Mouse (Mus musculus) testis, postnatal 14 days (tissue): ENCODE data around the gene Trpv4.

Source experiments
- DNase-seq: peaks from one replicate; pipeline ENCODE4 v3.0.0; 2021; ENCODE audit warnings: low spot score

Gene Trpv4

DNA sequence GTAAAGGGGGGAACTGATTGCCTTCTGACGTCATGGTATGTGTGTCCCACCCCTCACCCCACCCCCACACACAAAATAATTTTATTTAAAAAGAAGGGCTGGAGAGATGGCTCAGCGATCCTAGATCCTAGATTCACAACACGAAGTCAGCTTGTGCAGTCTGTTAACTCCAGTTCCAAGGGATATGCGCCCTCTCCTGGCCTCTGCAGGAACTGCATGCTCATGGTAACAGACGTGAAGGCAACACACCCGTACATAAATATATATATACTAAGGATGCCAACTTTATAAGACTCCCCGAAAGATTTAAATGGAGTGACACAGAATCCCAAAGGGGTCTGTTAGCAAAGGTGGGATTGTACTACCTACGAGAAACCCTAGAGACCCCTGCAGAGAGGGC is 39.4 kb downstream of the Trpv4 start:
- peak; percentile 77 for DNase-seq

DNA sequence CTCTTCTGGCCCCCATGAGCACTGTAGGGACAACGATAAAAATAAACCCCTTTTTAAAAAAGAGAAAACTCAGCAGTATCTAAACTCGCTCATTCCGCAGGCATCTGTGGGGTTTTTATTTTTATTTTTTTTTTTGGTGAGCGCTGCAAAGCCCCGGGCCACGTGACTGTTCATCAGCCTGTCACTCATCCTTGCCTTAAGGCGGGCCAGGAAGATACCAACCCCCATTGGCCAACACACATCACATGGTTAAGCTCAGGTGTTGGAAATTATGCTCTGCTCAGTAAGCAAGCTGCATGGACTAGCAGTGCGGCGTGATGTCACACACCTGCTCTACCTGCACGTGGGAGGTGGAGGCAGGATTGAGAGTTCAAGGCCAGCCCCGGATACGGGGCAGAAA is 40.4 kb downstream of the Trpv4 start:
- no peak for DNase-seq

DNA sequence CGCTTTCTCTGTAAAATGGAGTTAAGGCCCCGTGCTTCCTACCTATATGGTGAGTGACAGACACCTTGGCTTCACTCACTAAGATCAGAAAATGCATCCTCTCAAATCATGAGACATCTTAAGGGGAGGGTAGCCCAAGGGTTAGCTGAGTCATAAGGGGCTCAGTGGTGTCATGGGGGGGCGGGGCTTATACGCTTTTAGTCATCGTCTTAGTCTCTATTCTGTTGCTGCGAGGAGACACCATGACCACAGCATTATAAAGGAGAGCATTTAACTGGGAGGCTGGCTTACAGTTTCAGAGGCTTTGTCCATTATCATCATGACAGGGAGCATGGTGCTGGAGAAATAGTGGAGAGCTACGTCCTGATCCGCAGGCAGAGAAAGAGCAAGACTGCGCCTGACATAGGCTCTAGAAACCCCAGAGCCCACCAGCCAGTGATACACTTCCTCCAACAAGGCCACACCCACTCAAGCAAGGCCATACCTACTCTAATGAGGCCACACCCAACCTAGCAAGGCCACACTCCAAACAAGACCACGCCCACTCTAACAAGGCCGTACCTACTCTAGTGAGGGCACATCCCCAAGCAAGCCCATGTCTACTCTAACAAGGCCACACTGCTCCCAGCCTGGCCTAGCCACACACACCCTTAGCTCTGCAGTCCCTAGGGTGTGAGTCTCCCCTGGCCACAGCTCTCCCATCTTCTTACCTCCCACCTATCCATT is 41.7 kb downstream of the Trpv4 start:
- no peak for DNase-seq

DNA sequence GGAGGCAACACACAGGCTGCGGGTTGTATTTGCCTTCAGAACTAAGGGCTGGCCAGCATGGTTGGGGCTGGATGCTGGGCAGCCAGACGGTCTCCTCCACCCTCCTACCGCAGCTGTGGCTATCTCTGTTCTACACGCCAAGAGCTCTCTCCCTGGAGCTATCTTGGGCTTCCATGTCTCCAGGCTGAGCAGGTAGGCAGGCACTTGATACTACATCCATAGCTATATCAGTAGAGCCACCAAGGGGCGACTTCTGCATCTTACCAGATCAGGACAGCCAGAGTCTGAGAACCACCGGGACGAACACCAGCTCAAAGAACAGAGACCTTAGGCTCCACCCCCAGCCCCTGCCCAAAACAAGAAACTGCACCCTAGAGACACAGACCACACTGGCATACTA is 43.4 kb downstream of the Trpv4 start:
- no peak for DNase-seq

DNA sequence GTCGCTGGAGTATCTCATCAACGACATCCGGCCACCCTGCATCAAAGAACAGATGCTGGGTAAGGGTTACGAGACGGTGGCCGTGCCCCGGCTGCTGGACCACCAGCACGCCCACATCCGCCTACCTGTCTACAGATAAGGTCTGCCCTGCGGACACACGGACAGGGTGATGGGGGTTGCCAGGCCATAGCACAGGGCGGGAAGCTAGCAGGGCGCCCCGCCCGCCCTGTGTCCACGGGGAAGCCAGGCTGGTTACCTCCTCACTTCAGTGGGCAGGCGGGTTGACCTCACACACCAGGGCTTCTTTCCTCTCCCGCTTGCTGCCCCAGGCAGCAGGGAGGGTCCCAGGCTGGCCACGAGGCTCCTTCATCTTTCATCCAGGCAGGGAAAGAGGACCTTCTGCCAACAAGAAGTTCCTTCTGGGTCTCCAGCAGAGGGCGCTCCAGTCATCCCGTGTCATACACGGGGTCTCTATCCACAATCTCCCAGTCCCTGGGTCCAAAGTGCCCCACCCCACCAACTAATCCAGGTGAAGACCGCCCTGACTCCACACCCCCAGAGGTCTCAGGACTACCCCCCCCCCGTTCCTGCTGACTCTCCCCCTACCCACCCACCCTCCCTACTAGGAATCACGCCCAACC is 46.1 kb downstream of the Trpv4 start:
- DNase-seq, result no peak

DNA sequence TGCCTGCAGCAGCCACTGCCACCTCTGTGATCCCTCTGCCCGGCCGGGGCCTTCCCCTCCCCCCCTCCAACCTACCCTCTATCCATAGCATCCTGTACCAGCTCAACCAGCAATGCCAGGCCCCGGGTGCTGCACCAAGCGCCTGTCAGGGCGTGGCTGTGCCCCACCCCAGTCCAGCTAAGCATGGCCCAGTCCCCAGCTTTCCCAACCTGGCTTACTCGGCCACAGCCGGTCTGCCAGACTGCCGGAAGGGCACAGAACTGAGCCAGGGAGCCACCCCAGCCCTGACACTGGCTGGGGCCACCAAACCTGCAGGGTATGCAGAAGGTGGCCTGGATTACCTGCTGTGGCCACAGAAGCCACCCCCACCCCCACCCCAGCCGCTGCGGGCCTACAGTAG is 47.0 kb downstream of the Trpv4 start:
- DNase-seq, result no peak

DNA sequence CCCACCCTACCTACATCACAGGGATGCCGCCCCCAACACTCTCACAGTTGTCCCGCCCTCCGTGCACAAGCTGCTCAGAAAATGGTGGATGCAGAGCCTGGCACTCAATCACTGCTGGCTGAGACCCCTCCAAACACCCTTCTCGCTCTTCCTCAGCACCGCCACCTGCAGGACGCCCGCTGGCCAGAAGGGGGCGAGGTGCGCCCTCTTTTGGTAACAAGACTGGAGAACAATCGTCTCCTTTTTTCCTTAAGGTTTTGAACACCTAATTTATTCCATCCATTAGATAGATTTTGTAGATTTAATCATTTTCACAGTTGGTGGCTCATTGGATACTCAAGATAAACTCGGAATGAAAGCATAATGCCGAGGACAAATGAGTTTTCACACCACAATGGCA is 49.7 kb downstream of the Trpv4 start:
- DNase-seq, result peak; percentile 60

DNA sequence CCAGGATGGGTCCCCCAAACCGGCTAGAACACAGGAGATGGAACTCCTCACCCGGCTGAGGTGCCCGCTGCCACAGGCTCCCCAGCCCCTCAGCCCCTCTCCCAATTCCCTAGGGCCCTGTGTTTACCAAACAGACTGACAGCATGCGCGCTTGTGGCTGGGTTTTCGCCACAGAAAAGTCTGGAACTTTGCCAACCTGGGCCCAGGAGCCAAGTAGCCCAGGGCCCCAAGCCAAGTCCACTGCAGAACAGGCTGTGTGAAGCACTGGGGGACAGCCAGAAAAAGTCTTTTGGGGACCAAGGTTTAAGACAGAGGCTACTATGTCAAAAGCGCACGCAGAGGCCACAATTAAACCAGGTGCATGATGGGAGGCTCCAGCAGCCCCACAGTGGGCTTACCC is 50.6 kb downstream of the Trpv4 start:
- no peak for DNase-seq

DNA sequence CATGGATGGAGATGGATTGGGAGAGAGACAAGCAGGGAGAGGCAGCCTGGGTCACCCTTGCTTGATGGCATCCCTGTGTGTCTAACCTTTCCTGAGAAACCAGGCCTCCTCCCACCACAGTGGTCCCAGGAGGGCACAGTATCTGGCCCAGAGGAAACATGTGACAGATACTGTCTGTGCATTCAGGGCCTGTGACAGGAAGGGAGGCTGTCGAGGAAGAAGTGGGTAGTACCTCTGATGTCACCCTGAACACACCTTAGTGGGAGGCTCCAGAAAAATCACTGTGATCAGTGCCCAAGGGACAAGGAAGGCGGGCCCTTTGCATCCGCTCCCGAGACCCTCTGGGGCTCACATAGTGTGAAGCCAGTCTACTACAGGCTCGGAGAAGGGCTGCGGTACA is 52.2 kb downstream of the Trpv4 start:
- no peak for DNase-seq

DNA sequence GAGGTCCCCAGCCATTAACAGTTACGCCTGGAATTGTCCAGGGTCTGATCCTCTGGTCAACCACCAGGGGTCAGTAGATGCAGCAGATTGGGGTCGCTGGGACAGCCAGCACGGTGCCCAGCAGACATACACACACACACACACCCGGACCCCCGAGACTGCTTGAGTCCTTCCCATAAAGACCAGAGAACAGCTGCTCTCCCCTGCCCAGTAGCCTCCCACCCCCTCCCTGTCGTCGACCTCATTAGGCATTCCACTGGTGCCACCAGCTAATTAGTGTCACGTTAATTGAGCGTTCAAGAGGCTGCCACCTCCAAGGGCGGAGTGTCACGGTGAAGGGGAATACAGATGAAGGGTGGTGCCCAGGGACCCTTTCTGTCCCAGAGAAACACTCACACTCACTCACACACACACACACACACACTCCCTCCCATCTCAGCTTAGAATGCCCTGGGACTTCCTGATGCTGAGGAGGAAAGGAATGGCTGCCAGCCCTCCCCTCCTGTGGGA is 53.4 kb downstream of the Trpv4 start:
- DNase-seq, result no peak

DNA sequence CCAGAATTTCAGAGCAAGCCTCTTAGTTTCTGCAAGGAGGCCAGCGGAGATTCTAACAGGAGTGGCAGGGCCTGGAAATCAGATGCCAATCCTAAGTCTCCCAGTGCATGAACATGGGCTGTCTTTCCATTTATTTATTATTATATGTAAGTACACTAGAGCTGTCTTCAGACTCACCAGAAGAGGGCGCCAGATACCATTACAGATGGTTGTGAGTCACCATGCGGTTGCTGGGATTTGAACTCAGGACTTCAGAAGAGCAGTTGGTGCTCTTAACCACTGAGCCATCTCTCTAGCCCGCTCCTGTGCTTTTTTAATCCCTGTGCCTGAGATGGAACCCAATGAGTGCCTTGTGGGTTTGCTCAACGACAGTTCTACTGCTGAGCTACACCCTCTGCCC is 54.2 kb downstream of the Trpv4 start:
- no peak for DNase-seq

DNA sequence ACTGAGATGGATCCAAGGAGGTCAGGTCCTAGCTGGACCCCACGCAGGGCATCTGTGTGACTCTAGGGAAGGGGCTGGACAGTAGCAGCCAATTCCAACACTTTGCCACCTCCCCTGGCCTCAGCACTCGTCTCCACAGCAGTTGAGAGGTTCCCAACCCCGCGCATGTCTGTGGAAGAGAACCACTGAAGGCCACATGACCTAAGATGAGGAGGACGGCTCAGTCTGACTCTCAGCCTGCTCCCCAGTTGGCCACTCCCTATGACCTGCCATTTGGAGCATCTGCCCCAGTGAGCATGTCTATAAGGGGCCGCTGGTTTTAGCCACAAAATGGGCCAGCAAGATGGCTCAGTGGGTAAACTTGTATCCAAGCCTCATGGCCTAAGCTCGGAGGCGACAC is 56.2 kb downstream of the Trpv4 start:
- DNase-seq, result no peak

DNA sequence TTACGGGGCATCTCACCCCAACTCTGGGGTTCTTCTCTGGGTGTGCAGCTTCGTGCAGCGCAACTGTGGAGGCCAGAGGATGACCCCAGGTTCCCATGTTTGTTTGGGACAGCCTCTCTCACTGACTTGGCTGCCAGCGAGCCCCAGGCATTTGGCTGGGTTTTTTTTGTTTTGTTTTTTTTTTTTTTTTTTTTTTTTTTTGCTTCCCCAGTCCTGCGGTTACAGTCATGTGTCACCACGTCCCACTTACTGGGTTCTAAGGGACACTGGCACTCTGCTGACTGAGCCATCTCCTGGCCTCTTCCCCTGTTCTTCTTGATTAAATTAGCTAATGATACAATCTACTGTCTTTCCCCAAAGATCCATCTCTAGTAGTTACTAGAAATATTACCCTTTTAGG is 60.6 kb downstream of the Trpv4 start:
- no peak for DNase-seq

DNA sequence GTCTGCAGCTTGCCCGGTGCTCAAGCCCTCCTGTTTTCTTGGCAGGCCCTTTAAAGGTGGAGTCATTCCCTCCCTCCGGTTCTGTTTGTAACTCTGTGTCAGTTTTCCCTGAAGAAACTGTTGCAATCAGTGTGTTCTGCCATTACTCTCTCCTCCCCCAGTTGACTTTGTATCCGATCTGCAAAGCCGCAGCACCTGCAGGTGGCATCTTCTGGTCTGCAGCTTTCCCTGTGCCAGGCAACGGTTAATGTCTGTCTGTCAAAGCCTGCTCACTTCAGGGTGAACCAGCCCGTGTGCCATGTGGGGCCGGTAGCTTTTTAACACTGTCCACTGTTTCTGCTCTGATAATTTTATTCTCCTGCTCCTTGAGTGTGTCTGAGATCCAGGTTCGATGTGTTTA is 61.0 kb downstream of the Trpv4 start:
- DNase-seq, result peak; percentile 83

DNA sequence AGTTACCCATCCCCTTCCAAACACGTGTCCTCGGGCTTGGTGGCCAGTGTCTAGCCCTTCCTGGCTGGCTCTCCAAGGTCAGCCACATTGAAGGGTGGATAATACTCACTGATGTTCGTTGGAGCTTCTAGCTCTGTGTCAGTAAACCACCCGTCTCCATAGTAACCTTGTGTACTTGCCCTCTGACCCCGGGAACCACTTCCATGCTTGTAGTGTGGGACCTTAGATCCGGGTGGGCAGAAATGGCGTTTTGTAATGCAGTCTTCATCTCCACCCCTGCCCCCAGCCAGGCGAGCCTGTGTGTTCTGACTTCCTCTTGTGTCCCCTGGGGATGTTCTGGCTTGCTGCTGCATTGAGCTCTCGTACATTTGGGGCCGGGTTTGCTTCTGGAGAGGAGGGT is 61.6 kb downstream of the Trpv4 start:
- DNase-seq, result peak; percentile 38

DNA sequence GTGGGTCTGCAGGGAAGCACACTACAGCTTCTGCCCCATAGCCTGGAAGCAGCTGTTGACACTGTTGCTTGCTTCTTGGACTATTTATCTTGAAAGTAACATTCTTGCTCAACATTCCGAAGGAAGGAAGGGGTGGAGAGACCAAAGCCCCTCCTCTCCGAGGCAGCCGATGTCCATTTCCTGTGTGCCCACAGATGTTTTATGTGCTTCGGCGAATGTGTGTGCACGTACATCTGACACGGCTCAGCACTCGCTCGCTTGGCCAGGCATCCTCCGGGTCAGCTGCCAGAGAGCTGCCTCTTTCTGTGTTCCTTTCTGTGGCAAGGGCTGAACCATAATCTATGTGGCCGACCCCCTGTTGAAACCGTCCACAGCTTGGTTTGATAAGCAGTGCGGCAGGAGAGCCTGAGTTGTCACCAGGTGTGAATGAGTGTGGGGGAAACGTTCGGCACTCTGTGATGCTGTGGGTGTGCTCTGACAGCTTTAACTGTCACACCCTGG is 63.4 kb downstream of the Trpv4 start:
- DNase-seq, result no peak

DNA sequence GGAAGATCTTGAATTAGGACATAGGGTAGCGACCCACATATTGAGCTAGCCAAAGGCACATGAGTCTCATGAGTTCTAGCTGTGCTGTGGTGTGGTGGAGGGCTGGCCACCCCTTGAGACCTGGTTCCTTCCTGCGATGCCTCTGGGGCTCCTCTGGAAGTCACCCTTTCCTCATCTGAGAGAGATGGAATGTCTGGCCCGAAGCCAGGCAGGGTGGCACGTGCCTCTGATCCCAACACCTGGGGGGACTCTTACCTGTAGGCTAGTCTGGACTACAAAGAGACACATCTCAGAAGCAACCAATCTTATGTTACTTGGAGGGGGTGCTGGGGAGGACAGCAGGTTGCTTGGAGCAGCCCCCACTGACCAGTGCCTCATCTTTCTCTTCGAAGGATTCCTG is 64.3 kb downstream of the Trpv4 start:
- DNase-seq, result no peak

DNA sequence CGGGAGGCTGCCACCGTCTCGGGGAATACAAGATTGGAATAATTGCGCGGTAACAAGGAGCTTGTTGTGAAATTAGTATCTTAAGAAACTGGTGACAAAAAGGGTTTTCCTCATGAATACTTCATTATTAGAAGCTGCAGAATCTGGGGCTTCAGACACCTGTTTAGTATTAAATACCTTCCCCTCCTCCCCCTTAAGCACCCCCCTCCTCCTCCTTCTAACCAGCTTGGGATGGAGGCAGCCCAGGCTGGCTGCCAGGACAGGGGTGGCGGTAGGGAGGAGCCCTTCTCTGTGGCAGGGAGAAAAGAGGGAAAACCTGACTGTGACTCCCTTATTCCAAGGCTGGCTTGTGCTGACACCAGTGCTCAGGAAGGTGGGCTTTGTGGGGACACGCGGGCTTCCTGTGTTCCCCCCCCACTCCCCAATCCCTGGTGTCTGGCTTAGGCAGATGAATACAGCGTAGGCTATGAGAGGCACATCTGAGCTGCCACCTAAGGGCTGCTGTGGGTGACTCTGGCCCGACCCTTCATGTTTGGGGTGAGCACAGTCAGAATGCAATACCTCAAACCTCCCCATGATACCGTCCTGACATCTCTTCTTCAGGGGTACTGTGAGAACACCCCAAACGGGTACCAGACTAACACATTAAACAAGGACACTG is 64.9 kb downstream of the Trpv4 start:
- no peak for DNase-seq

DNA sequence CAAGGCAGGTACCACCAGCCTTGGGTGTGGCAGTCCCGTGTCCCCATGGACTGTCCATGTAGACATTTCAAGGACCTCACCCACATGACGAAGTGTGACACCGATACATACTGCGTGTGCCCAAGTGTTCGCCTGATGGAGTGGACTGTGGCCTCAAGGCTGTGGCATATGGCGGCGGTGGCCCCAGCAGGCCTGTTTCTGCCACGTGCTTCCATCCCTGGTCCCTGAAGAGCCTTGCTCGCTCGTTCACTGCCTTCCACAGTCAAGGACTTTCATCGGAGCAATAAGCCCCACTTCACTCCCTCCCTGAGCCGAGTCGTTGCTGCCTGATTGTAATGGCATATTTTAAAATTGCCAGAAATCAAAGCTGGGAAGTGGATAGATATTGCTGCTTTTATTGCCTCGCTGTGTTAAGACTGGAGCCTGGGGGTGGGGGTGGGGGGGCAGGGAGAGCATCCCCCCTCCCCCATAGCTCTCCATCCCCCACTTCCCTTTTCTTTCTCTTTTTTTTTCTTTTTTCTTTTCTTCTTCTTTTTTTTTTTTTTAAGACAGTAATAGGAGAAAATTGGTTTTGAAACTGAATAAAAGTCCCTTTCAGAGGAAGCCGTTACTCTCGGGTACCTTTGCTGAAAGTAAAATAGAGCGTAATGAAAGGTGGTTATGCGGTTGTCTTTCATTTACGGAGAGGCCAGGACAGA is 65.6 kb downstream of the Trpv4 start:
- no peak for DNase-seq

DNA sequence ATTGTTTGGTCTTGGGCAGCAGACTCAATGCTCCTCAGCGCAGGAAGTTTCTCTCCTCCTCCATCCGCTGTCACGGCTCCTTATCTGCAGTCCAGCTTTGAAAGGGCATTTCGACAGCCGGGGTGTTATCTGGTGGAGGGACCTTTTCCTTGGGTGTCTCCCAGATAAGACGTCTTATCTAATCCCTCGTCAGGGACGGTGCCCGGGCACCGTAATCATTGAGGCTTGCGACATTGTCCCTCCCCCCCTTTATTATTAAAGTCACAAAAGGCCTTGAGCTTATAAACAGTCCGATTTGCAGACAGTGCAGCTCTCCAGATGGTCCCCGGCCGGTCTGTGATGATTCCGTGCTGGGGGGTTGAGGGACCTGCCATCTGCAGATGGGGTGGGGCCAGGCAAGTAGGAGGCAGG is 67.1 kb downstream of the Trpv4 start:
- peak; percentile 74 for DNase-seq

DNA sequence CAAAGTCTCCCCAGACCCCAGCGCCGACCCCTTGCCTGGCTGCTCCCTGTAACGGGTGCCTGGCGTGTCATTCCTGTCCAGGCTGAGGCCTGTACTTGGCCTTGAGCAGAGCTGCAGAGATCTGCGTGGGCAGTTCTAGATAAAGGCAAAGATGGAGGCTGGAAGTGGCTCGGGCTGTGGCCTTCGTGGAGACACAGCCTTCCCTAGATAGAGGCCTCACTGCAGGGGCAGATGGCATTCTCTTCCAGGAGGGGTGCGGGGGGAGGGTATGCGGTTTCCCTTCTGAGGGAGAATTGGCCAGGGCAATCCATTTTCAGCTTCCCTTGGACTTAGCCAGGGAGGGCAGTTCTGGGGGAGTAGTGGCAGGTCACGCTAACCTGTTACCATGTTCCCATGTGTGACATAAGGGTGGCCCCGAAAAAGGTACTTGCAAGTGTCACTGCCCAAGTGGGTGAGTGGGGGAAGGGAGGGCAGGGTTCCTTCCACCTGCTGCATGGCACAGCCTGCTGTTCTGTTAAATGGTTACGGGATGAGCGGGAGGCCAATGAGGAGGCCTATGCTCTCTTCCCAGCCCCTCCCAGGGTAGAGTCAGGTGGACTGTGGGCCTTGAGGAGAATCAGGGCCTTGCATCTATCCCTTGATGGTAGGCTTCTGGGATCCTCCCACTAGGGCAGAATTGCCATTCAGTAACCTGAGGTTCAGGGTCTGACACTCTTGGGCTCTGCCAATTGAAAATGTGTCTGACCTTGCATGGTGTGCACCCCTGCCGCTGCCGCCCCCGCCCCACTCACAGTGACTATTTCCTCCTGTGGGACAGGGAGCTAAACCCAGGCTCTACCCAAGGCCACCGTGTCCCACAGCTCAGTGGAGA is 67.9 kb downstream of the Trpv4 start:
- peak; percentile 76 for DNase-seq

DNA sequence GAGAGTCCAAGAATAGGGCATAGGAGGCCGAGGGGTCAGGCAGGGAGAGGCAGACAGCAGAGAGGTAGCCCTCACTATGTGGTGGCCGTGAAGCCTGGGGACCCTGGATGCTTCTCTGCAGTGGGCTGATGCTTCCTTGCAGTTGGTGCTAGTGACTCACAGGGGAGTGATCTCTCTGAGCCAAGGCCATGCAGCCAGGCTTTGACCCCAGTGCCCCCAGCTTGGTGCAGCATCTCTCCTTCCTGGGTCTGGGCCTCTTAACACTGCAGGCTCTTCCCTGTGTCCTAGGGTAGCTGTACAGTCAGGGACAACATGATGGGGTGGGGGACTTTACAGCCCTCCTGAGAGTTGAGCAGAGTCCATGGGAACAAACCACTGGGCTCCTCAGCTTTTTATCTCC is 68.8 kb downstream of the Trpv4 start:
- DNase-seq, result no peak
